Mouse (Mus musculus): ENCODE results near the gene Bicra.

The Bicra gene

GRCm38 (mm10) chr7:16048675-16049575 lies 1.2 kb upstream of the Bicra start:
- intact Hi-C loops (cut with DNase I) = no loop called here

DNA sequence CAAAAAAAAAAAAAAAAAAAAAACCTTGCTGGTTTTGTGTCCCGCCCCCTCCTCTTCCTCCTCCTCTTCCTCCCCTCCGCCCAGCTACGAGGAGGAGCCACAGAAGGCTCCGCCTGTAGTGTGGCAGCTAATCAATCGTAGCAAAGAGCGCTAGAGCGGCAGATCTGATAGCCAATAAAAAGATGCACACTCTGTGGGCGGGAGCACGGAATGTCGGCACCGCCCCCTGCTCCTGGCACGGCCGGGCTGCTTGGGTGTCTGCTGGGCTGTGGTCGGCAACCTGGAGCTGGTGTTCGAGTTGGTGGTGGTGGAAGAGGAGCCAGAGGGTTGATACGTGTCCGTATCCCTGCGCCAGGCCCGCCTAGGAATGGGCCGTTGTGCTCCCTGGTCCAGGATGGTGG lies 443 bp upstream of the Bicra start:
- intact Hi-C loops (cut with DNase I) = no loop called here

DNA sequence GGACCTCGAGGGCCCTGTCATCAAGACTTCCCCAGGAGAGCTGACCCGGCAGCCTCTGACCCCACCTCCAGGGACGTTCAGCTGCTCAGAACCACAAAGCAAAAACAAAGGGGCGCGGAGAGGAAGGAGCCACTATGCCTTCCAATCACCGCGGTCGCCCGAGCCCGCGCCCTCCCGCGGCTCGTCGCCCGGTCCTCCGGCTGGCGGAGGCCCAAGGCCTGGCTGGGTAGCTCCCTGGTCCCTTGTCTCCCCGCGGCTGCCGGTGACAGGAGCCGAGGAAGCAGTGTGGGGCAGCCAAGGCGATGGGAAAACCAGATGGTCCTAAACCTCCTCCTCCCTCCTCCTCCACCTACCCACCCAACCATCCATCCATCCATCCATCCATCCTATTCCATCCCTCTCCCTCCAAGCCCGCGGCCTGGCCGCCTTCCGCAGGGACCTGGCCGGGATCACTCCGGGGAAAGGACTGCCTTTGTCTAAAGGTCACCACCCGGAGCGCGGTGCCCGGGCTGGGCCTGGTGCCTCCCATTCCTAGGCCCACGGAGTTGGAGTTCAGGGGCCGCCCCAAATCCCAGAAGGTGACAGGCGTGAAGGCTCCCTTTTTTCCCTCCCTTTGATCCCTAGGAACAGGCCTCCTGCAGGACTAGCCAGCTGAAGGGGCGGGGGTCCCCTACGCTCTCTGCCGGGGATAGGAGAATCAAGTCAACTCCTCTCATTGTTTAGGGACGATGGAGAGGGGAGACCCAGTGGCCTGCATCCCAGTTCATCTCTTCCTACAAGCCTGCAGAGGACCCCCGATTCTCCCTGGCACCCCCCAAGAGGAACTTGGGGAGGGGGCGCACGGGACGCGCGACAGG lies 1.0 kb downstream of the Bicra start:
- intact Hi-C loops (cut with DNase I) = no loop called here

DNA sequence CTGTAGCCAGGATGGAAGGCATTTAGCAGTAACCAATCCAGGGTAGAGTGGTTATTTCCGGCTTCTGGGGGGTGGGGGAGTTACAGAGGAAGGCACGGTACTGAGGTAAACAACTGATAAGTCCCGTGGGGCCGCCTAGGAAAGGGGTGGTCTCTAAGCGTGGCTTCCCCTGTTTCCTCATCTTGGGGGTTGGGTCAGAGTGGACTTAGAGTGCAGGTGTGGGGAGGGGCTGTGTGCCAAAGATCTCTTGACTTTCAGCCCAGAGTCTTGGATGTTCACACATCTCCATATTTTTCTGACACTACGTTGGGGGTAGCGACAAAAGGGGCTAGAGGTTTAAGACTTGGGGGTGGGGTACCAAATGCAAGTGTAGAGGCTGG lies 1.6 kb downstream of the Bicra start:
- intact Hi-C loops (cut with DNase I) = no loop called here

- intact Hi-C loops (cut with DNase I) = no loop called here
Measured at GRCm38 (mm10) chr7:16045538-16045937, 2.2 kb downstream of the Bicra start.

- intact Hi-C loops (cut with DNase I) = no loop called here
Measured at GRCm38 (mm10) chr7:16044531-16044930, 3.2 kb downstream of the Bicra start.

- intact Hi-C loops (cut with DNase I) = no loop called here
Measured at GRCm38 (mm10) chr7:16043861-16044435, 3.8 kb downstream of the Bicra start.

GRCm38 (mm10) chr7:16042850-16043775 lies 4.6 kb downstream of the Bicra start:
- intact Hi-C loops (cut with DNase I) = no loop called here

DNA sequence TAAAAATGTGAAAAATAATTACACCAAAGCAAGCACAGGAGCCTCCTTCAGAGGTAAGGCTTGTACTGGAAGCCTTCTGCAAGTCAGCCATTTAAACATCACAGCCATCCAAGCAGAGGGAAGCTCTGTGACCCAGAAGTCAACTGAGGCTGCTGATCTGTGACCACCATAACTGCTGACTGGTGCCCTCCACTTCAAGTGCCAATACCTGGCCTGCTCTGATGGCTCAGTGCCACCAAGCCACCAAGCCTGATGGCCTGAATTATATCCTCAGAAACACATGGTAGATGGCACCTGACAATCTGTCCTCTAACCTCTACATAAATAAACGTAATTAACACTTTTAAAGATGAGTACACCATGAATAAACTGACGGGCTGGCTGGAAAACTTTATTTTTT lies 6.5 kb downstream of the Bicra start:
- intact Hi-C loops (cut with DNase I) = no loop called here

GRCm38 (mm10) chr7:16039363-16039762 lies 8.4 kb downstream of the Bicra start:
- intact Hi-C loops (cut with DNase I) = no loop called here

GRCm38 (mm10) chr7:16036972-16037371 lies 10.7 kb downstream of the Bicra start:
- intact Hi-C loops (cut with DNase I) = no loop called here

DNA sequence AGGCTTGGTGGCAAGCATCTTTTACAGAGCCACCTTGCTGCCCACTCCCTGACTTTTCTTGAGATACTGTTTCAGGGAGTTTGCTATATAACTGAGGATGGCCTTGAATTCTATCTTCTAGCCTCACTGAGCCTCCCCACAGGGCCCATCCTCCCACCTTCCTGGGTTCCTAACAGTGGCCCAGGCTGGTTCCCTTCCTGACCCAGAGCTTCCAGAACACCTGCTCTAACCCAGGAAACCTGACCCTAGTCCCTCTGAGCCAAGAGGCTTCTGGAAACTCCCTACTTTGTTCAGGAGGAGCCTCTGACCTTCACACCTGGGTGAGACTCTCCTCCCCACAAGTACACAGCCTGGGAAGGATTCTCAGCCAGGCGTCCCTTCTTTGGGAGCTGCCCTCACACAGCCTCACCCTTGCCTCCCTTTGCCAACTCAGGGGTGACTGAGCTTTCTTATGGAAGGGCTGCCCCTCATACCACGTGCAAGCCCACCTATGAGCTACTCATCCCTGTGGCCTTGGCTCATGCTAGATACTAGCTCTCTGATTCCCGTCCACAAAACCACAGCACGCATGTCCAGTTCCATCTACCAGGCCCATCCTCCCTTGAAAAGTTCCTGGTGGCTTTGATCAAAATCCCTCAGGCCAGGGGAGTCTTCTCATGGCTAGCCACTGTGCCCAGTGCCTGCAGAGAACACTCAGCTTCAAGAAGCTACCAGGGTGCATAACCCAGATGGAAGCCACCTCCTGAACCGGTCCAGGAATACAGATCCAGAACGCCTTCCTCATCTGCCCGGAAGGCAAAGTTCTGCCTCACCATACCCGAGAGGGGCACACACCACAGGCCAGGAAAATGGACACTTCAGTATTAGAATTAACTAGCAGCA lies 13.9 kb downstream of the Bicra start:
- intact Hi-C loops (cut with DNase I) = no loop called here

DNA sequence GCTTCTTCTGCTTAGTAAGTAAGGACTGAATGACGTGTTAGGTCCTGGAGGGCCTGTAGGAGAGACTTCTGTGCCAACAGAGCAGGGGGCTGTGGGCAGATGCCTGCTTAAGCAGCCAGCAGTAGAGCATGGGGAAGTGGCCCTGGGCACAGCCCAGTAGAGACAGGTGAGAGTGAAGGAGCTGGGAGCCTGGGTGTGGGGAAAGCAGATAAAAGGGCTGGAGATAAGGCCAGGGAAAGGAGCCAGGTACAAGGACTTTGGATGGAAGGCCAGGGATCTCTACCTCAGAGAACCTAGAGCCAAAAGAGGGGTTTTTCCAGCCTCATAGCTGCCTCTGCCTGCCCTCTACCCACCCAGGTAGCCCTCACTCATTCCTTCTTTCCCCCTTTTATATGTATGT lies 14.7 kb downstream of the Bicra start:
- intact Hi-C loops (cut with DNase I) = no loop called here

GRCm38 (mm10) chr7:16031072-16031471 lies 16.6 kb downstream of the Bicra start:
- intact Hi-C loops (cut with DNase I) = no loop called here

DNA sequence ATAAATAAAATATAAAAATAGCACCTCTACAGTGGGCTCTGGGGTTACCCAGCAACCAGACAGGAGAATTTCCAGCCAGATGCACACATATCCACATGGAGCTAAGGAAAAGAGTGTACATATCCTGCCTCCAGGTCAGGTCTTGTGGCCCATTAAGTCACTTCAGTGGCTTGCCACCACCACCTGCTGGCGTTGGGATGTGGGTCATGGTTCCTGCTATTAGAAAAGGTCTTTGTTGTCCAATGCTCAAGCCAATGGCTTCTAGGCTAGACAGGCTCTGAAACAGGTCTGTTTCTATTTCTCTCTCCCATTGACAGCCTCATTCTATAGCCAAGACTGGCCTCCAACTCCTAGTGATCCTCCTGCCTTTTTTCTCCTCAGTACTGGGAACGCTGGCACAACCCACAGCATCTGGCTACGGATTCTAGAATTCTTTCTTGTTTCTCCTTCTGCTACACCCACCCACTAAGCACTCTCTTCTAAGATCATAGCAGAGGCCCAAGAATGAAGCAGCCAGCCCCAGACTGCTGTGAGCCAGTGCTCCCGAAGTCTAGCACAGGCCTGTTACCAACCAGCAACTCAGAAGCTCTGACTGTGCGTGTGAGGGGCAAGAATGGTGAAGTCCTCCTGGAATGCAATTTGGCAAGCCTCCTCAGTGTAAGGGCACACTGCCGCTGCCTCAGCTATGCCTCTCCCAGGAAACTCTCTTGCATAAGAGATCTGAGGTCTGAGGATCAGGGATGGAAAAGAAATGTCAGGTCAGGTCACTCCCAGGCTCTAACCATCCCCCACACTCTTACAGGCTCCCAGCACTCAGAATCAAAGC lies 19.4 kb downstream of the Bicra start:
- intact Hi-C loops (cut with DNase I) = no loop called here

DNA sequence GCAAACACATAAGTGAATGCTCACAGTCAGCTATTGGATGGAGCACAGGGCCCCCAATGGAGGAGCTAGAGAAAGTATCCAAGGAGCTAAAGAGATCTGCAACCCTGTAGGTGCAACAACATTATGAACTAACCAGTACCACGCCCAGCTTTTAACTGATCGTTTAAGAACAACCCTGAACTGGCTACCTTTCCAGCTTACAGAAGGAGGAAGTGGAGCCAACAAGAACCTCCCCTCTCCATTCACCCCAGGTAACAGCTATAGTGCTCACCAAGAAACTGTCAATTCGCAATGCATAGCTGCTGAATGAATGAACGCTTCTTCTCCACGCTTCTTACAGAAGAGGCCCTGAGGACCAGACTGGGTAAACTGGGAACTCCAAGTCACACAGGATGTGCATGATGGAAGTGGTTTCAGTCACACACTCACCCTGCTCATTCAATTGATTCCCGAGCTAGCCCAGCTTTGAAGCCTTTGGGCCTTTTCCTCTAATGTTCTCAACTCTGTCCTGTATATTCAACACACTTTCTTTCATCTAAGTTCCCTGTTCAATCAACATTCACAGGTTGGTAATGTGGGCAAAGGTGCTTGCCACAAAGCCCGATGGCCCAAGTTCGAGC lies 23.0 kb downstream of the Bicra start:
- intact Hi-C loops (cut with DNase I) = no loop called here

- intact Hi-C loops (cut with DNase I) = no loop called here
Measured at GRCm38 (mm10) chr7:16019256-16020094, 28.2 kb downstream of the Bicra start.

Measured in adrenal gland (tissue).